In the genomic region with DNA sequence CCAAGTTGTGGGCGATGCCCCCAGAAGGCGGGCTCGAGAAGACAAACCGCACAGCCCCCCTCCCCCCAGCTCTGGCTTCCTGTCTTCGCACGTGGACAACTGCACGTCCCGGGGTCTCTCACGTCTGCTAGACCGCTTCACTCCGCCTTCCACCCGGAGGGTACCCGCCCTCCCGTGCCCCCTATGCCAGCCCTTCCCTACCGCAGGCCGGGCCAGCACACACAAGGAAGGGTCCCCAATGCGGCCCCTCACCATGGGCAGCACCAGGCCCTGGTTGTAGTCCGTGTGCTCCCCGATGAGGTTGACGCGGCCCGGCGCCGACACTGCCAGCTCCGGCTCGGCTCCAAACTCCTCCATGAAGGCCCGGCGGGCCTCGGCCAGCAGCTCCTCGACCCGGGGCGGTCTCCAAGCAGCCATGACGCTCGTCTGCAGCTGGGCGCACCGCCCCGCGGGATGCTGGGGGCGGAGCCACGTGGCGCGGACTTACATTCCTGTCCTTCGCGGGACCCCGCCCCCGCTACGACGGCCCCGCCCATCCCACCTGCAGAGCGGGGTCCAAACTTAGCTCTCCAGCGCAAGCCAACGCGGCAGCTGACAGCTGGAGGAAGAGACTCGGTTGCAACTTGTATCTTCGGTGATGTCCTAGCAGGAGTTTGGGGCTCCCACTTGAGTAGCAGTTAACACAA, we compare ENCODE assay signal across 8 mouse cellular contexts. TPM values are rescaled to one million over a fixed set of nuclear protein-coding genes. Genes with fewer than 3 reads are reported as not detected.
DNase-seq lines count a peak whose midpoint lies in the region; ATAC-seq lines count a peak whose summit lies in the region.

Gene Galk1, minus strand, starts transcription at position 458 of the 686 bp plus-strand sequence.

- peak; percentile 94 for ATAC-seq in CD4-positive, CD25-positive, alpha-beta regulatory T cell, adult 4 months
- ATAC-seq in forebrain, embryonic 11.5 days (replicated peaks; ENCODE audit: low FRiP score) = peak; percentile 87
- ATAC-seq in heart, embryonic 15.5 days (replicated peaks; ENCODE audit: insufficient number of reproducible peaks, insufficient read depth, low FRiP score, low read depth) = peak; percentile 91
- ATAC-seq in liver, embryonic 13.5 days (ENCODE audit: low read depth) = peak; percentile 85
- peak; percentile 85 for ATAC-seq in stomach, embryonic 15.5 days (ENCODE audit: insufficient read depth, low FRiP score, low read depth)

- no peaks in the 10 kb centered on the region for H3K27me3 ChIP-seq in forebrain, embryonic 11.5 days (ENCODE audit: control insufficient read depth, insufficient read depth, low read length)
- H3K27me3 ChIP-seq in heart, embryonic 15.5 days = no peaks in the 10 kb centered on the region
- peaks cover 14% of the 10 kb centered on the region; the same call in 1 of the 2 replicates for H3K27me3 ChIP-seq in liver, embryonic 13.5 days
- no peaks in the 10 kb centered on the region for H3K27me3 ChIP-seq in stomach, embryonic 15.5 days (replicated peaks)

- under 1% methylated on average over 55 of the region's 55 CpGs for WGBS in forebrain, embryonic 11.5 days
- under 1% methylated on average over 55 of the region's 55 CpGs for WGBS in heart, embryonic 15.5 days
- WGBS in liver, embryonic 13.5 days (ENCODE audit: insufficient replicate concordance) = under 1% methylated on average over 55 of the region's 55 CpGs
- under 1% methylated on average over 55 of the region's 55 CpGs for WGBS in stomach, embryonic 15.5 days

- H3K4me3 ChIP-seq in brown adipose tissue, adult 24 weeks (ENCODE audit: insufficient read depth, low read depth, low read length) = peak within 1 kb of the TSS; percentile 63
- H3K4me3 ChIP-seq in forebrain, embryonic 11.5 days (ENCODE audit: low read depth, low read length) = peak within 1 kb of the TSS; percentile 44
- peak within 1 kb of the TSS; percentile 70 for H3K4me3 ChIP-seq in heart, embryonic 15.5 days
- H3K4me3 ChIP-seq in liver, embryonic 13.5 days (replicated peaks) = peak within 1 kb of the TSS; percentile 71
- H3K4me3 ChIP-seq in stomach, embryonic 15.5 days (replicated peaks) = peak within 1 kb of the TSS; percentile 67

- no peak within 1 kb of the TSS for H3K27ac ChIP-seq in brown adipose tissue, adult 24 weeks (replicated peaks; ENCODE audit: low read depth, low read length)
- peak within 1 kb of the TSS; percentile 48 for H3K27ac ChIP-seq in forebrain, embryonic 11.5 days (ENCODE audit: low read depth, low read length)
- peak within 1 kb of the TSS; percentile 91 for H3K27ac ChIP-seq in heart, embryonic 15.5 days
- H3K27ac ChIP-seq in liver, embryonic 13.5 days = peak within 1 kb of the TSS; percentile 83
- peak within 1 kb of the TSS; percentile 94 for H3K27ac ChIP-seq in stomach, embryonic 15.5 days

- H3K4me2 ChIP-seq in forebrain, embryonic 11.5 days (ENCODE audit: low read depth, low read length, severe bottlenecking) = peak within 1 kb of the TSS; percentile 78
- peak within 1 kb of the TSS; percentile 83 for H3K4me2 ChIP-seq in heart, embryonic 15.5 days
- peak within 1 kb of the TSS; percentile 96 for H3K4me2 ChIP-seq in liver, embryonic 13.5 days
- peak within 1 kb of the TSS; percentile 84 for H3K4me2 ChIP-seq in stomach, embryonic 15.5 days

- DNase-seq in forebrain, embryonic 11.5 days (ENCODE audit: low spot score) = peak; percentile 96
- DNase-seq in kidney, postnatal 25 days = peak; percentile 95 to 97
- DNase-seq in liver, embryonic 13.5 days = peak; percentile 86
- peak; percentile 91 for DNase-seq in neural tube, embryonic 10.5 days (ENCODE audit: extremely low spot score, low spot score)

- H3K4me1 ChIP-seq in brown adipose tissue, adult 24 weeks (ENCODE audit: control insufficient read depth, insufficient read depth, insufficient read length, low read length) = no peaks in the 10 kb centered on the region
- peaks cover 19% of the 10 kb centered on the region; the same call in 1 of the 2 replicates for H3K4me1 ChIP-seq in forebrain, embryonic 11.5 days (replicated peaks; ENCODE audit: control insufficient read depth, insufficient read depth, low read length)
- peaks cover 17% of the 10 kb centered on the region for H3K4me1 ChIP-seq in heart, embryonic 15.5 days (replicated peaks)
- peaks cover 42% of the 10 kb centered on the region for H3K4me1 ChIP-seq in liver, embryonic 13.5 days (replicated peaks)
- peaks cover 12% of the 10 kb centered on the region; the same call in 1 of the 2 replicates for H3K4me1 ChIP-seq in stomach, embryonic 15.5 days

- no peaks in the 10 kb centered on the region for H3K9me3 ChIP-seq in forebrain, embryonic 11.5 days (ENCODE audit: control insufficient read depth, low read length)
- no peaks in the 10 kb centered on the region for H3K9me3 ChIP-seq in heart, embryonic 15.5 days (replicated peaks)
- no peaks in the 10 kb centered on the region for H3K9me3 ChIP-seq in liver, embryonic 13.5 days (replicated peaks)
- no peaks in the 10 kb centered on the region for H3K9me3 ChIP-seq in stomach, embryonic 15.5 days

- H3K36me3 ChIP-seq in forebrain, embryonic 11.5 days (ENCODE audit: control insufficient read depth, insufficient read depth, low read length) = no peaks in the 10 kb centered on the region
- peaks cover 16% of the 10 kb centered on the region for H3K36me3 ChIP-seq in heart, embryonic 15.5 days
- peaks cover 35% of the 10 kb centered on the region for H3K36me3 ChIP-seq in liver, embryonic 13.5 days
- peaks cover 9% of the 10 kb centered on the region; the same call in 1 of the 2 replicates for H3K36me3 ChIP-seq in stomach, embryonic 15.5 days

- peak within 1 kb of the TSS; percentile 73 for H3K9ac ChIP-seq in forebrain, embryonic 11.5 days (ENCODE audit: low read length)
- peak within 1 kb of the TSS; percentile 82 for H3K9ac ChIP-seq in heart, embryonic 15.5 days
- H3K9ac ChIP-seq in liver, embryonic 13.5 days = peak within 1 kb of the TSS; percentile 86
- H3K9ac ChIP-seq in stomach, embryonic 15.5 days = peak within 1 kb of the TSS; percentile 76

RNA-seq across cellular contexts. Expression of gene Galk1, which starts in this region (rescaled TPM):
- 10 to 100 TPM; 13.1 to 18.4 TPM for polyA plus RNA-seq in CD4-positive, CD25-positive, alpha-beta regulatory T cell, adult 4 months (2017; shearing (Covaris generic))
- 9.6 and 12.4 TPM in 2 replicates for polyA plus RNA-seq in brown adipose tissue, adult 24 weeks (2012; ENCODE audit: insufficient read depth, insufficient read length, missing spikeins)
- polyA plus RNA-seq in forebrain, embryonic 11.5 days (2014; fragmentation: Nextera tagmentation; extraction: Ambion mirVana) = 142 and 151 TPM in 2 replicates
- 120 and 147 TPM in 2 replicates for polyA plus RNA-seq in heart, embryonic 15.5 days (2015; fragmentation: Nextera tagmentation; extraction: Ambion mirVana)
- 164 and 165 TPM in 2 replicates for polyA plus RNA-seq in liver, embryonic 13.5 days (2015; fragmentation: Nextera tagmentation; extraction: Ambion mirVana)
- 186 and 208 TPM in 2 replicates for polyA plus RNA-seq in stomach, embryonic 15.5 days (2015; fragmentation: Nextera tagmentation; extraction: Ambion mirVana)
